Mouse (Mus musculus): ENCODE measurements at regions not wholly inside any gene's neighbourhood (a gene's known extent, or its start where the extent isn't known, plus 50 kb on each side); places are given as distances from the start of the nearest gene placed in this dataset.

GRCm38 (mm10) chr3:41298776-41299175 lies 215.9 kb upstream of the Pgrmc2 start:
- no peak for TF ChIP-seq POLR2A (IDR thresholded peaks at IDR 0.05; ENCODE audit: borderline replicate concordance, extremely low read depth, low read depth, low read length)
- TF ChIP-seq CTCF (IDR thresholded peaks at IDR 0.05; ENCODE audit: insufficient read depth, low read length): no peak
